Mouse (Mus musculus): ENCODE measurements around the gene Gm26657. TPM values are rescaled to one million over a fixed set of nuclear protein-coding genes. Genes with fewer than 3 reads are reported as not detected.

The Gm26657 gene
- polyA plus RNA-seq (2017; shearing (Covaris generic)), result not detected

DNA sequence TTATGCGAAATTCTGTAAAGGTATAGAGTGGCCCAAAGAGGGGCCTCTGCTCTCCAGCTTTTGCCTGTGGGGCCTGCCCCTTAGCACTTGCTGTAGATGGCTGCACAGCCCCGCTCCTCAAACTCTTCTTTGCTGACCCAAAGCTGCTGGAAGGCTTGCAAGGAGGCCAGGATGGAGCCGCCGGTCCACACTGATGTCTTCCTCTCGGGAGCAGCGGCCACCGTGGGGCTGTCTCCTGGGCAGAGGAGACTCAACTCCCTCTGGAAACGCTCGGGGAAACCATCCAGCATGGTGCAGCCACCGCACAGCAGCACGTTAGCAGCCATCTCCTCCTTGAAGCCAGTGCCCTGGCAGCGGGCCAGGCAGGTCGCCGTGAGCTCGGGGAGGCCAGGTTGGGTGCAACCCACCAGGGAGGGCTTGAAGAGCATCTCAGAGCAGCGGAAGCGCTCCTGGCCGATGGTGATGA, at the start of gene Gm26657:
TSS of gene Gm26657 (plus strand) at position 51 of the 466 bp plus-strand sequence.
- no peak for ATAC-seq

DNA sequence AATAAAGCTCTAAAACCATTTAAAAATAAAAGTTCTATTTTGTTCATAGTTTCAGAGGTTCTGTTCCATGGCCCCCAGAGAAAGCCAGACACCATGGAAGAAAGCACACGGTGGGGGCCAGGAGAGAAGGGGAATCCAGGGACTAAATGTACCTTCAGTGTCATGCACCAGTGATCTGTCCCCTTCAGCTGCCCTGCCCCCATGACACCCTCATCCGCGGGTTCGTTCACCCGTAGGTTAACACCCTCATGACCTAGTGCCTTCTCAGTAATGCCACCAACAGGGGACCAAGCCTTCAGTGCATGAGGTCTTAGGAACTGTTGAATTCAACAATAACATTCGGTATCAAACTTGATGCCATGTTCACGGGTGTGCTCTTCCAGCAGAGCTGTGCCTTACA, 43.5 kb upstream of the Gm26657 start:
- no peak for ATAC-seq

DNA sequence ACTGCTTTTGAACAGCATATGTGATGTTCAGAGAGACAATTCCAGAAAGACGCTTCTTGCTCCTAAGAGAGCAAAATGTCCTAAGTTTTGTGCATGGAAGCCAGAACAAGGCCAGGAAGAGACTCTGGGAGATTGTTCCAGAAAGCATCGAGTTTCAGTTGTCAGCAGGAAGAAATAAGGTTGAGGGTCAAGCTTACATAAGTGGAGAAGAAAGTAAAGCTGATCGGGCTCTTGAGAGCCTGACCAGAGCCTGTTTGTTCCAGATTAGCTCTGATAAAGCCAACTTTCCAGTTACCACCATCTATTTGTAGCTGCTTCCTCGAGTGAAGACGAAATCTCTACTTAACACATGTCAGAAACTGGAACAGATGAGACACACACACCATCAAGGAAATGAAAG, 41.2 kb upstream of the Gm26657 start:
- ATAC-seq, result no peak

DNA sequence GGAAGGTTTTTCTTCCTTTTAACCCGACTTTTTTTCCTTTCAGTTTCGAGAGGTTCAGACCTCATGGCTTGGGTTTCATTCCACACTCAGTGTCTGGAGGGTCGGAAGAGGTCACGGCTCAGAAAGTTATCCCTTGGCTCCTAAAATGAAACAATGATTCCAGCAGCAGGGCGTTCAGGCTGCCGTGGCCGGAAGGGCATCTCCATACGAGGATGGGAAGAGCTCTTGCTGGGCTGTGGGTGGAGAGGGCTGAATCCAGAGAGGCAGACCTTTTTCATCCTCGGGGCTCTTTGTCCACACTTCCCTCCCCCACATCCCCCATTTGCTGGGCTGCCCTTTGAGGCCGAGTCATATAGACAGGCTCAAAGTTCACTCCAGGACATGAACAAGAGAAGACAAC, 37.6 kb upstream of the Gm26657 start:
- no peak for ATAC-seq

DNA sequence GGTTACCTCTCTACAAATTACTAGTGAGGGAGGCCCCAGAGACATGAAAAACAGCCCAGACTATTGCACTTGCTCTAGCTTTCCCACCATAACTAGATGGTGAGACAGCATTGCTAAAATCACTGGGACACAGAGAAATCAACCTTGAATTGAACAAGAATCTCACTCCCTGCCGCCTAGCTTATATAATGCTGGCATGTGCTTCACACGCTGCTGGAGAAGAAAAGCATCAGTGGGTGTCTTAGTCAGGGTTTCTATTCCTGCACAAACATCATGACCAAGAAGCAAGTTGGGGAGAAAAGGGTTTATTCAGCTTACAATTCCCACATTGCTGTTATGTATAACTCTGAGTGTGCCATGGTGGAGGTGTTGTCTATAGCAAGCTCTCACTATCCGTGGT, 26.7 kb upstream of the Gm26657 start:
- no peak for ATAC-seq

DNA sequence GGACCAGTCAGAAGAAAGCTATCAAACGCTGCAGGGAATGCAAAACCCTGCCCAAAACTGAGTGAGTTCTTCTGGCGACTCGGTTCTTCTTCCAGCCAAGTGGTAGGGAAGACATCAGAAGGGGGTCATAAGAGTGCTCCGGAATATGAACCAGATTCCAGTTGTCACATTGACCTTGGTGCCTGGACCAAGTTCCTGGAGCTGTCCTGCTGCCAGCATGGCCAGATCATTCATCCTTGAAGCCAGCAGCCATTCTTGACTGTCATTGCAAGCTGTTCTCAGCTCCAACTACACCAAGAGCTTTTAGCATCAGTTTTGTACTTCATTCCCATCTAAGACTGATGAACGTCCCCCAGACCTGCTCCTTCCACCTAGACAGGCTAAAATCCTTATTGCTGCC, 23.1 kb upstream of the Gm26657 start:
- ATAC-seq, result no peak

DNA sequence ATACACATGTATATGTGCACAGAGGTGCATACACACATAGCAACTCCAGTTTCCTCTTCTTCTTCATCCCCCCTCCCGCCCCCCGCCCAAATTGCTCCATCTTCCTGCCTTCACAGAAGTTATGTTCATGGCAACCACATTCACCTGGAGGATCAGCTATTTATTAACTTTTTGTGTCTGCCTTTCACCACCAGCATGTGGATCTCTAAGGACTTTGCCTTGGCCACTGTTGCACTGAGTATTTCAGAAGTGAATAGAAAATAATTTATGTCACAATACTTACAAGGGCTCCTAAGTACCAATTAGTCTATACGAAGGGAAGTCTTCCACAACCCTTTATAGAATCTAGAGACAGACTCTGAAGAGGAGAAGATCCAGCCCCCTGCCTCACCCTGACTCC, 21.9 kb upstream of the Gm26657 start:
- no peak for ATAC-seq

DNA sequence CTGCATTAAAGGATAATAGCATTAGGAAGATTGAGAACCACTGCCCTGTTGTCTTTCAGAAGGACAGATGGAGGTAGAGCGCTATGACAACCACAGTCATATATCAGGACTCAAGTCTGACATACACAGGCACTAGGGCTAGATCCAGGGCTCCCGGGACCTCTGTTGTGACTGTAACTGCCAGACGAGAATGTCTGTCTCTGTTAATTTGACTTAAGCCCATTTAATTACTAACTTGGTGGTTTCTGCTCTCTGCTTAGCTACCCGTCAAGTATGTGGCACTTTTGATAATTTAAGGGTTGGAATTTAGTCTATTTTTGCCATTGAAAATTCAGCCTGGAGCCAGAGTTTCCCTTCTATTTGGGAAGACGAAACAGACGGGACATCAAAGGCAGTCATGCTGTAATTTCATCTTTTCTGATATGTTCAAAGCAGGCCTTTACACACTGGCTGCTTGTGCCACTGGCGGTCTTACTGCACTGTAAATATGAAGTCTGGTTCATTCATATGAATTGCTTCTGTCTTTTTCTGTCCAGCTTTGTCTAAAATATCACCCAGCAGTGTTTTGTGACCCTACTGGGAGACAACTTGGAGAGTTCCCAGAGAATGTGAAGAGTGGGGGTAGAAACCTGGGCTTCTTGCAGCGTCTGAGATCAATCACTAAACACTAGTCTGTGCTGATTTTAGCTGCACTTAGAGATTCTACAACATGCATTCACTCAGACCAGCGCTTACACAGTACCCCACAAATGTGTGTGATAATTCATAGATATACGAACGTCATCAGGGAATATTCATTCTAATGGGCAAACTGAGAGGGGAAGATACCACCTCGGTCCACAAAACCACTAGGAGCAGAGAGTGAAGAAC, 21.1 kb upstream of the Gm26657 start:
- no peak for ATAC-seq

DNA sequence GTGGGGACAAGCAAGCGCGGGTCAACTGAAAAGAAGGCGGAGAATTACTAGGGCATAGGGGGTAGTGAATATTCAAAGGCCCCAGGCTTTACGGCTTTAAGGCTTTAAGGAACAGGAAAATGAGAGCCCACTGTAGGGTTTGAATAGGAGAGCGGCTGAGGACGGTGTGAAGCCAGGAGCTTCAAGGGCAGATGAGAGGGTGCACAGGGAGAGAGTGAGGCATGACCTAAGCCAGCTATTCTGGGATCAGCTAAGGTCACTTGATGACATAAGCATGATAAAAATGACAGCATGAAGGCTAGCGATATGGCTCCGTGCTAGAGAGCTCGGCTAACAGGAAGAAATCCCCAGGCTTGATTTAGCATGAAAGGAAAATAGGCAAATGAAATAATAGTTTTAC, 20.4 kb upstream of the Gm26657 start:
- no peak for ATAC-seq

DNA sequence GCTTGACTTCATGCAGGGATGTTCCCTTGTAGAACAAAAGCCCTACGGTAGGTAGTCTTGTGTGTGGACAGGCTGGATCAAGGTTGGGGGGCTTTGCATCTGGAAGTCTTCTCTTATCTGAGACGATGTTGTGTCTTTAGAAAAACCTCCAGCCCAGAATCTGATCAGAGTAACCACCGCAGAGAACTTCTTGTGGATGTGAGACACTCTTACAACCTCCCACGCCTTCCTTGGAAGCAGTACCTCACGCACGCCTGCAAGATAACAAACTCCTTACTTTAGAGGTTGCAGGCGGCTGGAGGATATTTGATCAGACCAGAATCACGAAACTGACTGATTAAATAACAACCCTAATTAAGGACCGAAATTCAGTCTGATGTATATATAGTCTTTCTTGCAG, 19.5 kb upstream of the Gm26657 start:
- ATAC-seq, result no peak

DNA sequence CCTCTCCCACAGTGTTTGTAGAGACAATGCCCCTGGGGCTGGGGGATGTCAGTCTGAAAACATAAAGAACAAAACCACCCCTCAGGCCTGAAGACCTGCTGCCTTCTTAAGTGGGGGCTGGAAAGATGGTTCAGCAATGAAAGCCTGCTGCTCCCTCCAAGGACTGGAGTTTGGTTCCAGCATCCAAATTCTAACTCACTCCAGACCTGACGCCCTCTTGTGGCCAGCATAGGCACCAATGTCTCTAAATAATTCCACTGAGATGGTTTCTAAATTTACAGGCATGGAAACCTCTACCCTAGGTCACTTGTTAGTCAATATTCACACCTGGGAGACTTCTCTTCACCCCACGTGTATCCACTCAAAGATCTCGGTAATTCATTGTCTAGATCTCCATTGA, 18.4 kb upstream of the Gm26657 start:
- no peak for ATAC-seq

DNA sequence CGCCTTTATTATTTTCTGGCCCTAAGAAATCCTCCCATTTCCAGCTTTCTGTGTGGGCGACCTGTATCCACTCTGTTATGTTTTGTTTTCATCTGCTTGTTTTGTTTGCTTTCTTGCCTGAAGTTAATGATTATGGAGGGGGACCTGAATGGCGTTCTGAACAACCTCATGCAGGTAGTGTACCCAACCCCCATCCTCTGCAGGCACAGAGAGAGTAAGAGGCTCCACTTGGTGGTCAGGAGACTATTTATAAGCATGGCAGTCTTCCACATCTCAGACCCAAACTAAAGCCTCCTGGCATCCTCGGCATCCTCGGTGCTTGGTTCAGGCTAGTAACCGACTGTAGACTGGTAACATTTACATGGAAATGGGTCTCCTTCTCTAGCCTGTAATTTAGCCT, 17.5 kb upstream of the Gm26657 start:
- ATAC-seq, result no peak

DNA sequence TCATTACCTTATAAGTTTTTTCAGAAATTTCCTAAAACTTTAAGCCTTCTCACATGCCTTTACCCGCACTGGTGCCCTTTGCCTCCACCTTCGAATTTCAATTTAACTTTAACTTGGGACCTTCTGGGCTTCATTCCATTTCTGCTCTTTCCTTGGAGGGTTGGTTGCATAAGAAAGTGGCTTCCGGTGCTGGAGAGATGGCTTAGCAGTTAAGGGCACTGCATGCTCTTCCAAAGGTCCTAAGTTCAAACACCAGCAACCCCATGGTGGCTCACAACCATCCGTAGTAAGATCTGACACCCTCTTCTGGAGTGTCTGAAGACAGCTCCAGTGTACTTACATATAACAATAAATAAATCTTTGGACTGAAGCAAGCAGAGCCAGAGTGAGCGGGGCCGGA, 16.6 kb upstream of the Gm26657 start:
- no peak for ATAC-seq

DNA sequence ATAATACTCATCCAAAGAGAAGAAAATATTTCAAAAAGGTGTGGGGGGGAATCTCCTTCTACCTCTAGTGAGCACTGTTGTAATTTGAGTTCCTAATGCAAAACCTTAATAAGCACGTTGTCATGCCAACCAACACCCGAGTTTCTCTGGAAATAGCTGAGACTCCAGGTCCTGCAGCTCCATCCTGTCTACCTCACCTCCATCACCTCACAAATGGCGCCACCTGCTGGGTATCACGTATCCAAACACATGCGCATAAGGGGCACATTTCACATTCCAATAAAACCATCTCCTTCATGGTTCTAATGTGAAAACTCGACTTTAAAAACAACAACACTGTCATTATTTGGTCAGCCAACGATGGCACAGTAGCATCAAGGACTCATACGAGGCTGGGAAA, 14.0 kb upstream of the Gm26657 start:
- no peak for ATAC-seq

DNA sequence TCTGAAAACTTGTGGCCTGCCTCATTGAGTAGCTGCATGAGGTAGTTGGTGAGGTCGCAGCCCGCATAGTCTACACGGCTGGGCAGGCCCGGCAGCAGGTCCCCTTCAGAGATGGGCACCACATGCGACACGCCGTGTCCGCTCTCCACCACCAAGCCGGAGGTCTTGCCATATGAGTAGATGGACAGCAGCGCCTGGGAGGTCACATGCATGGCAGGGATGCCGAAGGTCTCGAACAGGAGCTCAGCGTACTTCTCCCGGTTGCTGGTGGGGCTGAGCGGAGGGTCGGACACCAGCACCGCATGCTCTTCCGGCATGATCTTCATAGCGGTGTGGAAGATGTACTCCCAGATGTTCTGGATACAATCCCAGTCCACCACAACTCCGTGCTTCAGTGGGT, 741 bp downstream of the Gm26657 start:
- no peak for ATAC-seq

DNA sequence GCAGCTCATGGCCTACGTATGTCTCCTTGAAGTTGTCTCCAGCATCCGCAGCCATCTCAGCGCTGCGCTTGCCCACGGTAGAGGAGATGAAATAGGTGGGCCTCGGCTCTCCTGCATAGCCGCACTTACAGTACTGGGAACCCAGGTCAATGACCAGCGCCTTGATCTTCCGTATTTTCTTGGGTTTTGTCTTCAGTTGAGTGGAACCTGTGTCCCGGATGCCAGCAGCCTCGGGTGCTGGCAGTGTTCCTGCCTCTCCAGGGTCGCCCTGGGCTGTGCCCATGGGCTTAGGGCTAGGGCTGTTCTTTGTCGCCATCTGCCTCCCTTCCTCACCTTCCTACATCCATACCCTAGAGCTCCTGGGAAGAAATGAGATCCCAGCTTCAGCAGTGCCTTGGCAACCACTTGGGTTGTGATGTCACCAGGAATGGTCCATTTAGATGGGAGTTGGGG, 1.2 kb downstream of the Gm26657 start, which contains the start of gene Actl7b:
TSS of gene Actl7b (minus strand) at position 403 of the 453 bp plus-strand sequence.
- no peak for ATAC-seq

DNA sequence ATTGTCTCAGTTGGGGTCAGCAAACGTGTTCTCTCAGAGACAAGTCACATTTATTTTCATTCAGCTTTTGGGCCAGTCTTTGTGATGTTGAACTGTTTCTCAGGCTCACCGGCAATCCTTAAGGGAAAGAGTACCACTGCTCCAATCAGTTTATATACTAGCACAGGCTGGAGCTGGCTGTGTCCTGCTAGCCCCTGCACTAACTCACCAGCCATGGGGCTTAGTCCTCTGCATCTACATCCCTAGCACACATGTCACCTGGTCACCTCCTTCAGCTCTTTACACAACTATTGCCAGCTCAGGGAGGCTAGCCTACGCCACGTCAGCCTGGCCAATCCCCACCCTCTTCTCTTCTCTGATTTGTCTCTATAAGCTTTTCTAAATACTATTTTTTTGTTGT, 2.8 kb downstream of the Gm26657 start:
- ATAC-seq, result no peak

DNA sequence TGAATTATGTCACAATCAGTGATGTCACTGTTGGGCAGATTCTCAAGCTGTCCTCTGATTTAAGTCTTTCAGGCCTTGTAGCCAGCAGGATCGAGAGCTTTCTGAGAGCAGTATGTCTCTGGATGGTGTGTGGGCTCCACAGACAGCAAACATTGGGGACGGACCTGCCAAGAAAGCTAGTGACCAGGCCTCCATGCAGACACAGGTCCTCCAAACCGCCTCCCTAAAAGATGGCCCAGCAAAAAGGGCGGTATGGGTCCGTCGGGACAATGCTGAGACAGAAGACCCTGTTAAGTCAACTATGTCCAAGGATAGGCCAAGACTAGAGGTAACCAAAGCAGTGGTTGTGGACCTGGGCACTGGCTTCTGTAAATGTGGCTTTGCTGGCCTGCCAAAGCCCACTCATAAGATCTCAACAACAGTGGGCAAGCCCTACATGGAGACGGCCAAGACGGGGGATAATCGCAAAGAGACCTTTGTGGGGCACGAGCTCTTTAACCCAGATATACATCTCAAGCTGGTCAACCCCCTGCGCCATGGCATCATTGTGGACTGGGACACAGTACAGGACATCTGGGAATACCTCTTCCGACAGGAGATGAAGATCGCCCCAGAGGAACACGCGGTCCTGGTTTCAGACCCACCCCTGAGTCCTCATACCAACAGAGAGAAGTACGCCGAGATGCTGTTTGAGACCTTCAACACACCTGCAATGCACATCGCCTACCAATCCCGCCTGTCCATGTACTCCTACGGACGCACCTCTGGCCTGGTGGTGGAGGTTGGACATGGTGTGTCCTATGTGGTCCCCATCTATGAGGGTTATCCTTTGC, 3.7 kb downstream of the Gm26657 start, which contains the start of gene Actl7a:
TSS of gene Actl7a (plus strand) at position 51 of the 833 bp plus-strand sequence.
- no peak for ATAC-seq

DNA sequence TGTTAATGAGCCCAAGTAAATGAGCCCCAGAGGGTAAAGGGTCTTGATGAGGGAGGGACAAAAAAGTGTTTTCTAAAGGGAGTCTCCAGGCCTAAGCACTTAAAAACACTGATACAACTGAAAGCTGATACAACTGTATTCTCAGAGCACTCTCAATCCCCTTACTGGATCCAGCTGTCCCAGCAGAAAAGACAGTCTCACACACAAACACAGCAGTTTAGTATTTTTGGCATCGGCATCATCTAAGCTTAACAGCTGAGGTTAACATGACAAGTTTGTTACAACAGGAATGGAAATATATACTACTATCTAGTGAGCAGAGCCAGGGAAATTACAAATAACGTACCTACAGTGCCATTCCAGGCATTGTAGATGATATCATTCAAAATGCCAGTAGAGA, 6.5 kb downstream of the Gm26657 start:
- ATAC-seq, result no peak

DNA sequence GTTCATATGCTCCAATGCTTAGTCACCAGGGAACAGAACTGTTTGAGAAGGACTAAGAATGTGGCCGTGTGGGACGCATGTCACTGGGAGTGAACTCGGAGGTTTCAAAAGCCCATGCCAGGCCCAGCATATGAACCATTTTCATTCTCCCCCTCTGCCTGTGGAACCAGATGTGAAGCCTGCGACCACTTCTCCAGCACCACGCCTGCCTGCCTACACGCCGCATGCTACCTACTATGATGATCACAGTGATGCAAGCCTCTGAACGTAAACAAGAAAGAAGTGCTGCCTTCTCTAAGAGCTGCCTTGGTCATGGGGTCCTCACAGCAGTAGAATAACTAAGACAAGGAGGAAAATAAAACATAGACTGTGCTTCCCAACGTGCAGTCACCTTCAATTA, 7.6 kb downstream of the Gm26657 start:
- ATAC-seq, result no peak

DNA sequence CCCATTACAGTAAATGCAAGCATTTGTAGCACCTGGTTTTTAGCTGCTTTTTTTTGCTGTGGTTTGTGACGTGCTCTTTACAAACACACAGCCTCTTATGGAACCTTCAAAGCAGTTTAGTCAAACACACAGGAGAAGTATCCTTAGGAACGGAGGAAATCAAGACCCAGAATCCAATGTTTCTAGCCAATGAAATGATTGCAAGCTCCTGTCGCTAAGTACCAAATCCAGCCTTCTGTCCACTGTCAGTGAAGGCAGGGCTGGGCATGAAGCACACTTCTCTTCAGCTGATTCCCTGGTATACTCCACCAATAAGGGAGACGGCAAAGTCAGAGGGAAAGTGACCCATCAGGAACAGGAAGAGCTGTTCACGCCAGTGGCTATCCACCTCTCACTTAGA, 16.2 kb downstream of the Gm26657 start:
- ATAC-seq, result no peak

DNA sequence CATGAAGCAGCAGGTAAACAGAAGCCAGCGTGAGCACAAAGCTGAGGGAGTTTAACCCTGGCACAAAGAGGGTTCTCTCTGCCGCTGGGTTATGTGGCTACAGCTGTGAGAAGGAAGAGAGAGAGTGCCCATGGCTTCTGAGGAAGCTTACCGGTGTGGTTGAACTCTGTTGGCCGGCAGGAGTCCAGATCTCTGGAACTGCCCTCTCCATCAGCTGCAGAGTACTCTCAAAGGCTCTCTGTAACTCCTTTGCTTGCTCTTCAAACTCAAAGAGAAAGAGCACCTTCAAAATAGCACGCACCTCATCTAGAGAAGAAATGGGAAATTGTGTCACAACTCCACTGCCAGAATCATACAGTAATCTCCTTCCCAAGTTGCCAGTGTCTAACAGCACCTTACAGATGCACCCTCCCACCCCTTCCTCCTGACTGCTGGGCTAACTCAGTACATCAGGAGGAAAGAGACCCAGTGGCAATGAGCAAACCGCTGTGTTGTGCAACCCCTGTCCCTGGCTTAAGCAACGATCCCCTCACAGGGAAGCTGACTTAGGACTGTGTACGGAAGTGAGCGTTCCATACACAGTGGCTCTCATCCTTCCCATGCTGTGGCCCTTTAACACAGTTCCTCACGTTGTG, 17.2 kb downstream of the Gm26657 start:
- ATAC-seq, result no peak

DNA sequence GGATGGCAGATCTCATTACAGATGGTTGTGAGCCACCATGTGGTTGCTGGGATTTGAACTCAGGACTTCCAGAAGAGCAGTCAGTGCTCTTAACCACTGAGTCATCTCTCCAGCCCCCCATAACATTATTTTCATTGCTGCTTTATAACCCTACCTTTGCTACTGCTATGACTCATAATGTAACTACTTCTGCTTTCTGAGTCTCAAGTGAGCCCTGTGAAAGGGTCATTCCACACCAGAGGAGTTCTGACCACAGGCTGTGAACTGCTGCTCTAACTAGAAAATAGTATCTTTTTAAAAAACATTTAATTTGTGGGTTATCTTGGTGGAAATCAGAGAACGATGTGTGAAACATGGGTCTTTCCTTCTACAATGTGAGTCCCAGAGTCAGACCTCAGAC, 17.8 kb downstream of the Gm26657 start:
- ATAC-seq, result no peak
